Mouse (Mus musculus): Measurements from ENCODE around the gene Spdya.
"Not testable (repeated sequence)": the region's sequence is repeated elsewhere in the genome, so short reads cannot be mapped to it uniquely, and the experiment has no call there.

The Spdya gene

DNA sequence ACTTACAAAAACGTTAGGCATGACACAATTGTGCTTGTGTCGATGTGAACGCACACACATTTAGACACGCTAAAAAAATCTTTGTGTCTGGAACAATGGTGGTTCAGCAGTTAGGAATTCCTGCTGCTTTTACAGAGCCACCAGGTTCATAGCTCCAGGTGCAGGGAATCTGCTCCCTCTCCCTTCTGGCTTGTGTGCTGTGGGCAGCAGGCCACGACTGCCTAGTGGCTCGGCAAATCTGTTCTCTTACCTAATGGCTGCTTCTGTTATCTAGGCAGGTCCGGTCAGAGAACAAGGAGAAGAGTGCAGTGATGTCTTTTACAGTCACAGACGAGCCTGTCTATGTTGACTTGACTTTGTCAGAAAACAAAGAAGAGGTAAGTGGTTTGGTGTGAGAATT is 81.5 kb downstream of the Spdya start:
- DNase-seq (ENCODE audit: low read depth, low spot score): no peak

DNA sequence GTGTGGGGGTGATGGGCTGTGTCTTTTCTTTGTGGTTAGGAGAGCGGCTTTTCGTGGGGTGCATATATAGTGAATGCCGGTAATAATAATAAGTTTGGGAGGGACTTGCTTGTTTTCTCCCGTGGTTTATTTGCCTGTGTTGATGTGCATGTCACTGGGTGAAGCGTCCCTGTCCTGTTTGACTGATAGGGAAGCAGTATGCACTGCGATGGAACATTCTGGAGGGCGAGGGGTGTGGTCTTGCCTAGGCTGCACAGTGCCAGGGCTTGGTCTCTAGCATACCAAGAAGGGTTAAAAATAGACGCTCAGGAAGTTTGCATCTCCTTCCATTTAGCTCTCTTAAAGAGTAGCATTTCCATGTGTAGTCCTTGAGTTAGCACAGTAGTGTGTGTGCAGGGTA is 84.9 kb downstream of the Spdya start:
- no peak for DNase-seq (ENCODE audit: low read depth, low spot score)

DNA sequence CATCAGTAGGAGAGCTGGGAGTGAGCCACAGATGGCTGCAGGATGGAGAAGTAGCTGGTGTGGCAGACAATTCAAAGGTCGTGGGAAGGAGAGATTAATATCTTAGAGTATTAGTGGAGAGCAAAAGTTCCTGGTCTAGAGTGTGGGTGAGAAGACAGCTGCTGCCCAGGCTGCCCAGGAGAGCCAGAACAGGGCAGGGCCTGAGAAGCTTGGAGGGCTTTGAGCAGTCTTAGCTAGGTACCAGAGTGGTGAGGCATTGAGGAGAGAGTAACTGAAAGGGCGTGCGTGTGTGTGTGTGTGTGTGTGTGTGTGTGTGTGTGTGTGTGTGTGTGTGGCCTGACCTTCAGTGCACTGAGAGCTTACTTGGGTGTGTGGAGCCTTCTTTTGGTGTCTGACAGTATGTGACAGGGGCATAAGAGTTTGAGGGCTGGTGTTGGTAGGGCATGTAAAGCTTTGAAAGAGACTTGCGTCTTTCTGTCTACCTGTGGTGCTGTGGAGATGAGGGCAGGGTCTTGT is 85.9 kb downstream of the Spdya start:
- no peak for DNase-seq (ENCODE audit: low read depth, low spot score)

DNA sequence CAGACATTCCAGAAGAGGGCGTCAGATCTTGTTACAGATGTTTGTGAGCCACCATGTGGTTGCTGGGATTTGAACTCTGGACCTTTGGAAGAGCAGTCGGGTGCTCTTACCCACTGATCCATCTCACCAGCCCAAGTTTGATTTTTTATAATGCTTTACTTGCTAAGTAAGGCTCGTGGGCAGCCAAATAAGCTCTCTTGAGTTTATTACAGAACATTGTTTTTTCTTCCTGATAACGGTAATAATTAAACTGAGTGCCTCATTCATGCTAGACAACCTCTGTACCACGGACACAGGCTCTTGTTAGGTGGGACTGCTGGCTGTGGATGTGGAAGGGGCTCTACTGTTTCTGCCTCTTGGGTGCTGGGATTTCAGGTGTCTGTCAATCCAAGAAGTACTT is 87.2 kb downstream of the Spdya start:
- not testable (repeated sequence) for DNase-seq (ENCODE audit: low read depth, low spot score)

Measured in A20 (cell line).